Mouse (Mus musculus) heart, postnatal 0 days (tissue): ENCODE measurements at regions not wholly inside any gene's neighbourhood (a gene's known extent, or its start where the extent isn't known, plus 50 kb on each side); places are given as distances from the start of the nearest gene placed in this dataset.

Experiments used
- ATAC-seq: fragments of 200-750 bp; cut with Nextera tagmentation; 2 replicates; pipeline ENCODE4 v1.8.0; 2017; ENCODE audit warnings: low read depth, moderate number of reproducible peaks, moderate library complexity; ENCODE audit not compliant: insufficient read depth
- DNase-seq: peaks from one replicate; pipeline ENCODE4 v3.0.0-alpha.2; 2016; ENCODE audit warnings: low spot score
- H3K27ac ChIP-seq: fragments of 300-500 bp; sonication (generic); 2 replicates; pipeline ENCODE4 v1.5.1; 2014; ENCODE audit warnings: low read depth, mild to moderate bottlenecking
- H3K27me3 ChIP-seq: fragments of 300-500 bp; sonication (generic); 2 replicates; pipeline ENCODE4 v1.6.1; 2014; ENCODE audit warnings: low read length, mixed read lengths; ENCODE audit not compliant: control insufficient read depth, insufficient read depth
- H3K36me3 ChIP-seq: fragments of 300-500 bp; sonication (generic); replicated peaks from 2 replicates; pipeline ENCODE4 v1.6.1; 2014; ENCODE audit warnings: low read length, mixed read lengths; ENCODE audit not compliant: control insufficient read depth, insufficient read depth
- H3K4me1 ChIP-seq: fragments of 300-500 bp; sonication (generic); 2 replicates; pipeline ENCODE4 v1.6.1; 2014; ENCODE audit warnings: antibody characterized with exemption; ENCODE audit not compliant: control insufficient read depth, insufficient read depth
- H3K4me2 ChIP-seq: fragments of 300-500 bp; sonication (generic); 2 replicates; pipeline ENCODE4 v1.6.1; 2014; ENCODE audit warnings: low read depth, mild to moderate bottlenecking, low read length, moderate library complexity
- H3K4me3 ChIP-seq: fragments of 300-500 bp; sonication (generic); 2 replicates; pipeline ENCODE4 v1.5.1; 2014; ENCODE audit warnings: low read depth, low read length
- H3K9ac ChIP-seq: fragments of 300-500 bp; sonication (generic); replicated peaks from 2 replicates; pipeline ENCODE4 v1.6.1; 2014; ENCODE audit warnings: low read depth, low read length, mixed read lengths
- H3K9me3 ChIP-seq: fragments of 300-500 bp; sonication (generic); replicated peaks from 2 replicates; pipeline ENCODE4 v1.6.1; 2016; ENCODE audit warnings: low read length; ENCODE audit not compliant: control insufficient read depth
- CTCF ChIP-seq: IDR thresholded peaks from 2 replicates; pipeline ENCODE4 v1.5.1; 2016; ENCODE audit warnings: antibody characterized with exemption, control low read depth, low read depth
- EP300 ChIP-seq: IDR thresholded peaks from 2 replicates; pipeline ENCODE4 v1.6.1; 2016; ENCODE audit warnings: antibody characterized with exemption, low read depth
- WGBS: fragments of 180-500 bp; shearing (Covaris S2); extraction: QIAGEN DNeasy Blood & Tissue Kit; methylation state at CpG from one replicate; pipeline ENCODE4 v1.1.7; 2014; 5-methylcytosine and 5-hydroxymethylcytosine counted together

DNA sequence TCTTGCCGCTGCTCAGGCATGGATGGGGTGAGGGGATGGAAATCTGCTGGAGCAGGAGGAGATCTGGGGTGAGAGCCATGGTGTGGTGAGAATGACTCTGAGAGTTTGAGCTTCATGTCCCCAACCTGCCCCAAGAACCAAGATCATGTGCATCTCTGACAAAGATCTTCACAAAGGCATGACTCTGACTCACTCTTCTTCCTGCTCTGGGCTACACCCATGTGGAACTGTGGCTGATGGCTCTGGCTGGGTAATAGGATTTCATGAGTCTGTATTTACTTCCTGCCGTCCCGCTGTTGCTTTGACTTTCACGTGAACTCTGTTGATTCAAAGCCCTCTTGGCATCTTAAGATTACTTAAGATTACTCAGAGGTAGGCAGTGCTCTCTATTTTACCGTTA lies 151.8 kb upstream of the Hmga2 start:
- ATAC-seq (no peak), DNase-seq (no peak)
- Histone ChIP-seq H3K36me3 (no peaks in the 10 kb centered on the region), H3K27ac (no peak overlapping the region), H3K9me3 (no peaks in the 10 kb centered on the region), H3K4me3 (no peak overlapping the region), H3K4me2 (no peak overlapping the region), H3K27me3 (no peaks in the 10 kb centered on the region), H3K4me1 (no peaks in the 10 kb centered on the region), H3K9ac (no peak overlapping the region)
- no peak for TF ChIP-seq CTCF
- no peak for TF ChIP-seq EP300
- WGBS: 64% methylated on average over 5 of the region's 5 CpGs

DNA sequence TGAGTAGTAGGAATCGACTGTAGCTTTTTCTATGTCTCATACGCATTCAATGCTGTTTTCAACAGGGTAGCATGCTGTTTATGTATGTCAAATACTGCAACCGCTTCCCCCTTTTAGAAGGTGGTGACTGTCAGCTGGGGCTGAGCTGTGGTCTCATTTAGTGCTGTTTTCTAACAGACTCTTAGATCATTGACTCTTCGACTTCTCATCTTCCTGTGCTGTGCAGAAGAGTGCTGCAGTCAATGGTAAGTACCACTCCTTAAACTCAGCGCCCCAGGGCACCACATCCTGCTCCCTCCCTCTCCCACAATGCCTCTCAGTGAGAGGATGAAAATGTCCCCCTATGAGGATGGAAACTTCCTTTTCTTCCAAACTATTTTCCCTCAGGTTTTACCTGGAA lies 149.2 kb upstream of the Hmga2 start:
- H3K27me3 ChIP-seq: no peaks in the 10 kb centered on the region
- no peaks in the 10 kb centered on the region for H3K4me1 ChIP-seq
- H3K9me3 ChIP-seq: no peaks in the 10 kb centered on the region
- no peak for TF ChIP-seq CTCF
- TF ChIP-seq EP300: no peak
- no peak overlapping the region for H3K9ac ChIP-seq
- no peak overlapping the region for H3K27ac ChIP-seq
- H3K36me3 ChIP-seq: no peaks in the 10 kb centered on the region
- DNase-seq (no peak), ATAC-seq (no peak)
- WGBS: 74% methylated on average over 5 of the region's 5 CpGs
- H3K4me3 ChIP-seq: no peak overlapping the region
- no peak overlapping the region for H3K4me2 ChIP-seq

DNA sequence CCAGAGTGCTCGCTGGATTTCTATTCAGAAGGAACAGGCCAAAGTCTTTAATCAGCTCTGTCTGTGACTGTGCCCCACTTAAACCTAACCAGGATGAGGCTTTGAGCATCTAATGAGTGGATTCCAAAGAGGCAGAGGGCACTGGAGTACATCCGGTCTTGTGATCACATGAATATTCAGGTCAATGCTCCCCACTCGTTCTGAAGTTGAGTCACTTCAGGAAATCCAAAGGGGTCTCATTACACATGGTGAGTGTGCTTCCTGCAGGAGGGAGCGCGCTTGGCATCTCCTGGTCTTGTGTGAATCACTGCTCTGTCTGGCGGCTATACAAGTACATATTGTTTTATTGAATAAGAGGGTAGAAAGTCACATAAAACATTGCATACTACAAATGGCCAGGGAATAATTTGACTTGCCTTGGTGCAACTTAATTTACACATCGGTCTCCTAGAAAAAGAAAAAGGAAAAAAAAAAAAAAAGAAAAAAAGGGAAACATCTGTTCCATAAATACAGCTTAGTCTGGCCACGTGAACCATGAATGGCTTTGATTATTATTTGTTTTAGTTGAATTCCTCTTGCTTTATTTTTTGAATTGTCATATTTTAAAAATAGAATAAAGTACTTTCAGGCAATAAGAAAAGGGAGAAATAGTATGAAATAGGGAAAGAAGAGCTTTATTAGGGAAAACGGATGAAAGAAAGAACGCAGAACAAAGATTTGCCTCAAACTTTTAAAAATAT lies 148.1 kb upstream of the Hmga2 start:
- Histone ChIP-seq H3K9me3 (no peaks in the 10 kb centered on the region), H3K4me1 (no peaks in the 10 kb centered on the region), H3K4me2 (no peak overlapping the region), H3K36me3 (no peaks in the 10 kb centered on the region), H3K4me3 (no peak overlapping the region), H3K27me3 (no peaks in the 10 kb centered on the region), H3K9ac (no peak overlapping the region), H3K27ac (no peak overlapping the region)
- ATAC-seq (no peak), DNase-seq (no peak)
- TF ChIP-seq CTCF (no peak), EP300 (no peak)
- WGBS: 69% methylated on average over 10 of the region's 10 CpGs

DNA sequence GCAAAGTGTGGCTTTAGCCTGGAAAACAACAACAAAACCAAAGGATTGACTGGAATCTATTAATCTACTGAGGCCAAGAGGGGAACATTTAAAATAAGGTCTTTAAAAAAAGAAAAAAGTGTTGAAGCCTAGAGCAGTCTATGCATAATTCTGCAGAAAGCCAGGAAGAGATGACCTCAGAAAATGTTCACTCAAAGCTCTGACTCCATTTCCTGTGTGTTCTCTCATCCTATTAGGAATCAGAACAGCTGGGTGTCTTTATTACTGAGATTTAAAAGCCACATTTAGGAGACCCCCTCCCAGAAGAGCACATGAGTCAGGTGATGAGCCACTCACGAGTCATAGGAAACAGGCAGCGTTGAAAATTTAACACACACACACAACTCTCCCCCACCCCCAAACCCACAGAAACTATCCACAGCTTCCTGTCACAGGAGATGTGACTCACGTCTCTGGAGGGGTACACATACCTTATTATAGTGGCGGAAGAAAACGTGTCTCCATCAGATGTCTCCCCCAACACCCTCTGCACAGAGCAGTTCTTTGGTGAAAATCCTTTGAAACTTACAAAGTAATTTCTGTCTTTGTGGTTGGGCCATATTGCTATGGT lies 140.2 kb upstream of the Hmga2 start:
- no peak for TF ChIP-seq EP300
- TF ChIP-seq CTCF: no peak
- DNase-seq (no peak), ATAC-seq (no peak)
- Histone ChIP-seq H3K4me3 (no peak overlapping the region), H3K9ac (no peak overlapping the region), H3K4me1 (no peaks in the 10 kb centered on the region), H3K27ac (no peak overlapping the region), H3K4me2 (no peak overlapping the region), H3K9me3 (no peaks in the 10 kb centered on the region), H3K36me3 (no peaks in the 10 kb centered on the region), H3K27me3 (no peaks in the 10 kb centered on the region)
- WGBS: 42% methylated on average over 5 of the region's 5 CpGs

DNA sequence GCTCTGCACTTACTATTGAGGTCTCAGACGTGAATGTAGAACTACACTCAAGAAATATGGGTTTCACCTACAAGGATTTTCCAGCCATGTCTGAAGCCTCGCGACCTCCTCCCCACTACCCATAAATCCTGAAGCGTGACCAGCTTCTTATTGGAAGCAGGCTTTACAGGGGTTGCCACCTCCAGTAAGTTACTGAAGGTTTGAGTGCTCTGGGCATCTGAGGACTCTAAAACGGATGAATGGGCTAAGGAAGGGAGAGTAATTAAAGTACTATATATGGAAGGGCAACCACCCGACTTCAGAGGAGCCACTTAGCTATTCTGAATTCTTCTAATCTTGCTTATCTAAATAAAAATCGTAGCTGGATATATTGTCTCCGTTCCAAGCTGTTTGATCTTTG lies 136.1 kb upstream of the Hmga2 start:
- Histone ChIP-seq H3K4me1 (no peaks in the 10 kb centered on the region), H3K36me3 (no peaks in the 10 kb centered on the region), H3K27ac (no peak overlapping the region), H3K9me3 (no peaks in the 10 kb centered on the region), H3K4me3 (no peak overlapping the region), H3K4me2 (no peak overlapping the region), H3K27me3 (no peaks in the 10 kb centered on the region), H3K9ac (no peak overlapping the region)
- DNase-seq (no peak), ATAC-seq (no peak)
- TF ChIP-seq CTCF (no peak), EP300 (no peak)
- 69% methylated on average over 8 of the region's 8 CpGs for WGBS

DNA sequence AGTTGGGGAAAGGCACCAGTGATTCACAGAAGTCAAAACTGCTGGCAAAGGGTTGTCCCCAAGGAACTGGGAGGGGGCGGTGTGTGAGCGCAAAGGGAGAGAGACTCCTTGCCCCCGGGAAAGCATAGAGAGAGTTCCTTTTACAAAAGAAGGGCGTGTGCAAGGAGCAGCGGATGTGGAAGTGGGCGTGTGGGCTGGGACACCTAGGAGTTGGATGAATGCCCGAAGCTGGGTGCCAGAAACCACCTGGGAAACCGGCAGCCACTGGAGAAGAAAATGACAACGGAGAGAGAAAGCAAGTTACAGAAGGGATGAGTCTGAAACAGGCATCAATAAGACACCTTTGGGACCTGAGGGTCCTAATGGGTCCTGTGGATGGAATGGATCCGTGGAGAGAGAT lies 133.8 kb upstream of the Hmga2 start:
- Histone ChIP-seq H3K9ac (no peak overlapping the region), H3K9me3 (no peaks in the 10 kb centered on the region), H3K4me2 (no peak overlapping the region), H3K4me3 (no peak overlapping the region), H3K27ac (no peak overlapping the region), H3K36me3 (no peaks in the 10 kb centered on the region), H3K27me3 (no peaks in the 10 kb centered on the region), H3K4me1 (no peaks in the 10 kb centered on the region)
- no peak for TF ChIP-seq CTCF
- TF ChIP-seq EP300: no peak
- no peak for DNase-seq
- ATAC-seq: no peak
- 50% methylated on average over 10 of the region's 10 CpGs for WGBS
